Mouse (Mus musculus) olfactory bulb, adult 2 months (tissue): ENCODE measurements around the gene Krt88. TPM values are rescaled to one million over a fixed set of nuclear protein-coding genes. Genes with fewer than 3 reads are reported as not detected.

Experiments used
- H3K27ac ChIP-seq: fragments of 200-500 bp; 2 replicates; pipeline ENCODE4 v1.5.1; 2012; ENCODE audit warnings: low read depth, low read length; ENCODE audit not compliant: insufficient read depth
- H3K4me1 ChIP-seq: fragments of 200-500 bp; 2 replicates; pipeline ENCODE4 v1.6.1; 2012; ENCODE audit warnings: low read length; ENCODE audit not compliant: control insufficient read depth, insufficient read depth
- H3K4me3 ChIP-seq: fragments of 200-500 bp; 2 replicates; pipeline ENCODE4 v1.5.1; 2012; ENCODE audit warnings: mild to moderate bottlenecking, low read depth, low read length, moderate library complexity; ENCODE audit not compliant: insufficient read depth
- CTCF ChIP-seq: fragments of 200-500 bp; IDR thresholded peaks from 2 replicates; pipeline ENCODE4 v1.5.1; 2012; ENCODE audit warnings: low read depth, mild to moderate bottlenecking, low read length, moderate library complexity; ENCODE audit not compliant: insufficient read depth
- POLR2A ChIP-seq: fragments of 200-500 bp; IDR thresholded peaks from 2 replicates; pipeline ENCODE4 v1.6.1; 2012; ENCODE audit warnings: mild to moderate bottlenecking, low read depth, low read length, moderate library complexity; ENCODE audit not compliant: insufficient read depth
- WGBS: fragments of 180-500 bp; shearing (Covaris S2); methylation state at CpG from one replicate; pipeline ENCODE4 v1.1.7; 2018; 5-methylcytosine and 5-hydroxymethylcytosine counted together
- polyA plus RNA-seq: library from polyadenylated mRNA; stranded (reverse); fragments of >200 nt; gene quantifications from 2 replicates; pipeline ENCODE4 v1.2.4, GENCODE M21; 2012; ENCODE audit warnings: low replicate concordance; ENCODE audit not compliant: missing spikeins, insufficient read depth, insufficient read length

The Krt88 gene
- polyA plus RNA-seq, 1 experiment: not detected

DNA sequence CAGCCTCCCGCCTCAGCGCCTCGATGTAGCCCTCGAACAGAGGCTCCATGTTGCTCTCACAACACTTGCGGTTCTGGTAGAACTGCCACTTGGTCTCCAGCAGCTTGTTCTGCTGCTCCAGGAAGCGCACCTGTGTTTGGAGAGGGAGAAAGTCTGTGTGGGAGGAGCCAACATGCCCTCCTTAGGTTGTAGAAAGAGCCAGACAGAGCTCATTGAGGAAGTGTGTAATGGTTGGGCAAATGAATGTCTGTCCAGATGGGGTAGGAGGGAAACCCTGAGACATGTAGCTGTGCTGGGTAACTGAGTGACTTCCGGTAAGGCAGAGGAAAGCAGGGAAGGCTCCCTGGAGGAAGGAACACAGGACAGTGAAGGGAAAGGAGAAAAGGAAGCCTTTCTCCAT lies 10.9 kb upstream of the Krt88 start:
- TF ChIP-seq POLR2A (no peak), CTCF (no peak)
- 88% methylated on average over 7 of the region's 7 CpGs for WGBS
- Histone ChIP-seq H3K27ac (no peak overlapping the region), H3K4me1 (peaks cover 7% of the 10 kb centered on the region), H3K4me3 (no peak overlapping the region)

GRCm38 (mm10) chr15:101438555-101438954 lies 9.0 kb upstream of the Krt88 start, which contains the start of gene Krt87:
Gene Krt87, minus strand, starts transcription at chr15:101438804.
- H3K4me3 ChIP-seq: peak within 1 kb of the TSS; percentile 20; the same call in 1 of the 2 replicates
- TF ChIP-seq POLR2A (no peak), CTCF (no peak)
- 3% methylated on average over 34 of the region's 34 CpGs for WGBS
- H3K27ac ChIP-seq: no peak within 1 kb of the TSS
- H3K4me1 ChIP-seq: peaks cover 7% of the 10 kb centered on the region

GRCm38 (mm10) chr15:101440837-101441236 lies 6.7 kb upstream of the Krt88 start:
- 78% methylated on average over 4 of the region's 4 CpGs for WGBS
- Histone ChIP-seq H3K4me1 (peaks cover 7% of the 10 kb centered on the region), H3K27ac (no peak overlapping the region), H3K4me3 (no peak overlapping the region)
- TF ChIP-seq POLR2A: no peak
- no peak for TF ChIP-seq CTCF

- Histone ChIP-seq H3K4me1 (no peaks in the 10 kb centered on the region), H3K27ac (no peak overlapping the region), H3K4me3 (no peak overlapping the region)
- WGBS: 25% methylated on average over 11 of the region's 11 CpGs
- TF ChIP-seq CTCF: no peak
Observed at GRCm38 (mm10) chr15:101446572-101446971, 972 bp upstream of the Krt88 start.

DNA sequence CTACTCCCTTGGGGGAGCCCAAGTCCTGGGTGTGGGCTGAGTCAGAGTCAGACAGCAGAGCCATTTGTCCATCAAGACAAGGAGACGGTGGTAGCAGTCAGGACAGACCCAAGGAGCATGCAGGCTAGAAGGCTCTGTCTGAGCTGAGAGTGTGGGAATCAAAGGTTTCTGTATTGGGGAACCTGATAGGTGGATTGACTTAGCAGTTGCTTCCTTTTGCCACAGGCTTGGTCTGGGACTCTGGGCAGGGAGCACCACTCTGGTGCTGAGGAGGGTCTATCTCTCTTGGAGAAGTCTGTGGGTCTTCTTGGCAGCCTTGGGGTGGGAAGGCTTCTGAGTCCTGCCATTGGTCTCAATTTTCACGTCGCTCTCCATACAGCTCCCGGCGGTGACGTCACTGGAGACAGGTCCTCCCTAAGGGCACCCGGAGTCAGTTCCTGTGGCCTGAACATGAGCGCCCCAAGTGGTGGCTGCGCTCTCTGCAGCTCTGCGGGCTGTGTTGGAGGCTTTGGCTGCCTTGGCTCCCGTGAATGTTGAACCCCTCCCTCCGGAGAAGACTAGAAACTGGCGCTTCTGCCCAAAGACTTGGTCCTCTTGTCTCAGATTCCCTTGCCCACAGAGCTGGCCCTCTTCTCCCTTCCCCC lies 5.7 kb downstream of the Krt88 start:
- 12% methylated on average over 13 of the region's 13 CpGs for WGBS
- TF ChIP-seq CTCF (peak; percentile 82), POLR2A (no peak)
- no peak overlapping the region for H3K27ac ChIP-seq

DNA sequence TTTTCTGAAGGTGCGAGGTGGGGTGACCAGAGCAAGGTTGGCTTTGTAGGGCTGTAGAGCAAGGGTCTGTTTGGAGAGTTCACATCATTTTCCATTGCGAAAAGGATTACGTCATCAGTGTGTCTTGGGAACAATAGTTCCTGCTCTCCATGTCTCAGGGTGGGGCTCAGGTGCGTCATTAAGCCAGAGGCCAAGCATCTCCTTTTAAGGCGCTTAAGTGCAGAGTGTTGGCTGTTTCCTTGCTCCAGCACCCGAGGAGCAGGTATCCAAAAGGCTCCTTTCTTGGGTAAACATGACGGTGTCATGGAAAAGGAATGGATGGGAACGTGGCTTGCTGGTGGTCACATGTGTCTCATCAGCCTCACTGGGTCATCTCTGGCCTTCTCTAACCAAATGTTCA lies 7.2 kb downstream of the Krt88 start:
- 93% methylated on average over 8 of the region's 8 CpGs for WGBS
- no peak overlapping the region for H3K27ac ChIP-seq
- no peak overlapping the region for H3K4me3 ChIP-seq
- TF ChIP-seq CTCF (no peak), POLR2A (no peak)
- peaks cover 13% of the 10 kb centered on the region; the same call in 1 of the 2 replicates for H3K4me1 ChIP-seq

More for the DNA sequence above, 5.7 kb downstream of the Krt88 start:
- Histone ChIP-seq H3K4me3 (no peak overlapping the region), H3K4me1 (peaks cover 7% of the 10 kb centered on the region; the same call in 1 of the 2 replicates)

- Histone ChIP-seq H3K4me1 (peaks cover 13% of the 10 kb centered on the region; the same call in 1 of the 2 replicates), H3K27ac (no peak overlapping the region), H3K4me3 (no peak overlapping the region)
- TF ChIP-seq CTCF (no peak), POLR2A (no peak)
- WGBS: 93% methylated on average over 2 of the region's 2 CpGs
Observed at GRCm38 (mm10) chr15:101455292-101455691, 7.7 kb downstream of the Krt88 start.

DNA sequence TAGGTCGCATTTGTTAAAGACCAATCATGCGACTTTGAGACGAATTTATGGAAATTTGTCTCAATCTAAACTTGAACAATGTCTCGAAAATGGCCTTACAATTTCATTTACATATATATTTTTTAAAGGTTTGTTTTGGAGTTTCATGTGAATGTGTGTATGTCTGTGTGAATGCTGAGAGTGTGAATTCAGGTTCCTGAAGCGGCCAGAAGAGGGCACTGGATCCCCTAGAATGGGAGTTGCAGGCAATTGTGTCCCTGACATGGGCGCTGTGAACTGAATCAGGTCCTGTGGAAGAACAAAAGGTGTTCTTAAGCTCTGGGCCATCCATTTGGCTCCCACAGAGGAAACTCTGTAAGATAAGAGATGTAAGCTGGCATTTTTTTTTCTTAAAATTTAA lies 8.3 kb downstream of the Krt88 start:
- TF ChIP-seq CTCF (no peak), POLR2A (no peak)
- 94% methylated on average over 6 of the region's 6 CpGs for WGBS
- Histone ChIP-seq H3K27ac (no peak overlapping the region), H3K4me3 (no peak overlapping the region), H3K4me1 (peaks cover 13% of the 10 kb centered on the region; the same call in 1 of the 2 replicates)

- Histone ChIP-seq H3K4me3 (no peak overlapping the region), H3K27ac (no peak overlapping the region), H3K4me1 (peaks cover 8% of the 10 kb centered on the region; the same call in 1 of the 2 replicates)
- 39% methylated on average over 16 of the region's 16 CpGs for WGBS
- no peak for TF ChIP-seq CTCF
- TF ChIP-seq POLR2A: no peak
Observed at GRCm38 (mm10) chr15:101458361-101458930, 10.9 kb downstream of the Krt88 start.

GRCm38 (mm10) chr15:101459283-101459682 lies 11.7 kb downstream of the Krt88 start:
- TF ChIP-seq POLR2A (no peak), CTCF (no peak)
- Histone ChIP-seq H3K4me1 (peaks cover 7% of the 10 kb centered on the region; the same call in 1 of the 2 replicates), H3K4me3 (no peak overlapping the region), H3K27ac (no peak overlapping the region)
- 86% methylated on average over 14 of the region's 14 CpGs for WGBS
